Mouse (Mus musculus) liver, embryonic 14.5 days (tissue): ENCODE measurements around the gene Aph1a.

Source experiments
- CTCF ChIP-seq: IDR thresholded peaks from 2 replicates; pipeline ENCODE4 v1.5.1; 2016; ENCODE audit warnings: antibody characterized with exemption, low read depth, control low read depth
- EP300 ChIP-seq: IDR thresholded peaks from 2 replicates; pipeline ENCODE4 v1.6.1; 2016; ENCODE audit warnings: antibody characterized with exemption, low read depth

DNA sequence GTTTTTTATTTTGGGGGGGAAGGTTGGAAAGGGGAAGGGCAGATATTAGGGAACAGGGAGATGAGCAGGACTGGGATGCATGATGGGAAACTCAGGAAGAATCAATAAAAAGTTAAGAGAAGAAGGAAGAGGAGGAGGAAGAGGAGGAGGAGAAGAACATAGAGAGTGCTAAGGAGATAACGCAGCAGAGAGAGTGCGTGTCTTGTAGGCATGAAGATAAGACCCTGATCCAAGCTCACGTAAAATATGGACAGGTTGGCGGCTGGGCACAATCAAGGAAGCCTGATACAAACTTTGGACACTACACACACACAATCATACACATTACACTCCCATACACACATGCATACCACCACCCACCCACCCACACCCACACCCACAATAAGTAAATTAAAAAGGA lies 20.9 kb downstream of the Aph1a start:
- TF ChIP-seq CTCF (no peak), EP300 (no peak)
